Comparison of ENCODE assay signal across 21 mouse cellular contexts in the genomic region with DNA sequence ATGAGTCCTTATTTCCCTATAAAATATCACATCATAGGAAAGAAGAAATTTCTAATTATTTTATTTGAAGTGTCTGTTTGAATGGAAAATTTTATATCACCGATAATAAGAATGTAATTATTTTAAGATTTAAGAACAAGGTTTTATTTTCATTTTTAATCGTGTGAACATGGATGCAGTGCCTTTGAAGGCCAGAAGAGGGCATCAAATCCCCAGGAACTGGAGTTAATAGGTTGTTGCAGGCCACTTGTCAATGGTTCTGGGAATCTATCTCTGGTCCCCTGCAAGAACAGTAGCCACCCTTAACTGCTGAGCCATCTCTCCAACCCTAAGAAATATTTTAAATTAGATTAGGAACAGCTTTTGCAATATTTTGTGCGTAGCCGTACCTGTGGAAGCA.
DNase-seq lines count a peak whose midpoint lies in the region; ATAC-seq and TF ChIP-seq lines count a peak whose summit lies in the region.
"Had no signal": no experiment of that assay in that cellular context is flagged by ENCODE, and none has a peak within 500 bp of the region (broad histone marks: within the 10 kb centered on the region; RNA-seq: fewer than 3 reads in every experiment).

No protein-coding gene starts in this region.

- H3K79me2 ChIP-seq in liver, adult 2 months (ENCODE audit: control insufficient read depth, insufficient read depth, low read length), result no peaks in the 10 kb centered on the region

- no peaks in the 10 kb centered on the region for H3K27me3 ChIP-seq in heart, postnatal 0 days (ENCODE audit: control insufficient read depth, insufficient read depth, low read length)
- no peaks in the 10 kb centered on the region for H3K27me3 ChIP-seq in heart, embryonic 12.5 days (replicated peaks)
- H3K27me3 ChIP-seq in liver, adult 2 months (ENCODE audit: control insufficient read depth, insufficient read depth, low read length), result no peaks in the 10 kb centered on the region
- H3K27me3 ChIP-seq in liver, embryonic 12.5 days (replicated peaks), result no peaks in the 10 kb centered on the region
- H3K27me3 ChIP-seq: embryonic facial prominence, embryonic 12.5 days; heart, embryonic 13.5 days; hindbrain, embryonic 13.5 days; limb, embryonic 12.5 days; midbrain, embryonic 12.5 days; stomach, embryonic 15.5 days had no signal

- no peak for TF ChIP-seq POLR2A in liver, adult 2 months (IDR thresholded peaks at IDR 0.05; ENCODE audit: extremely low read depth, insufficient read depth, low read length)

- no peaks in the 10 kb centered on the region; the same call in 1 of the 2 replicates for H3K9me3 ChIP-seq in heart, postnatal 0 days (replicated peaks; ENCODE audit: control insufficient read depth, low read length)
- H3K9me3 ChIP-seq in heart, embryonic 12.5 days (replicated peaks), result no peaks in the 10 kb centered on the region
- H3K9me3 ChIP-seq in liver, embryonic 12.5 days (replicated peaks), result no peaks in the 10 kb centered on the region
- H3K9me3 ChIP-seq: embryonic facial prominence, embryonic 12.5 days; hindbrain, embryonic 13.5 days; limb, embryonic 12.5 days; midbrain, embryonic 12.5 days; stomach, embryonic 15.5 days had no signal

- H3K4me2 ChIP-seq in heart, postnatal 0 days (ENCODE audit: low read depth, low read length), result no peak overlapping the region
- no peak overlapping the region for H3K4me2 ChIP-seq in heart, embryonic 12.5 days
- no peak overlapping the region for H3K4me2 ChIP-seq in liver, embryonic 12.5 days
- H3K4me2 ChIP-seq: embryonic facial prominence, embryonic 12.5 days; heart, embryonic 13.5 days; hindbrain, embryonic 13.5 days; limb, embryonic 12.5 days; midbrain, embryonic 12.5 days; stomach, embryonic 15.5 days had no signal

- no peak overlapping the region for H3K9ac ChIP-seq in heart, postnatal 0 days (replicated peaks; ENCODE audit: low read depth, low read length)
- no peak overlapping the region for H3K9ac ChIP-seq in heart, embryonic 12.5 days
- no peak overlapping the region for H3K9ac ChIP-seq in liver, adult 2 months (ENCODE audit: low read depth, low read length)
- no peak overlapping the region for H3K9ac ChIP-seq in liver, embryonic 12.5 days
- H3K9ac ChIP-seq: embryonic facial prominence, embryonic 12.5 days; heart, embryonic 13.5 days; hindbrain, embryonic 13.5 days; limb, embryonic 12.5 days; midbrain, embryonic 12.5 days; stomach, embryonic 15.5 days had no signal

- no peak for ATAC-seq in heart, postnatal 0 days (ENCODE audit: insufficient read depth, low read depth)
- ATAC-seq in heart, embryonic 12.5 days (ENCODE audit: insufficient number of reproducible peaks, low FRiP score), result no peak
- no peak for ATAC-seq in liver, embryonic 12.5 days

- no peaks in the 10 kb centered on the region for H3K36me3 ChIP-seq in heart, postnatal 0 days (replicated peaks; ENCODE audit: control insufficient read depth, insufficient read depth, low read length)
- no peaks in the 10 kb centered on the region for H3K36me3 ChIP-seq in heart, embryonic 12.5 days
- no peaks in the 10 kb centered on the region for H3K36me3 ChIP-seq in liver, adult 2 months (ENCODE audit: control insufficient read depth, insufficient read depth, low read length)
- no peaks in the 10 kb centered on the region for H3K36me3 ChIP-seq in liver, embryonic 12.5 days
- H3K36me3 ChIP-seq: embryonic facial prominence, embryonic 12.5 days; heart, embryonic 13.5 days; hindbrain, embryonic 13.5 days; limb, embryonic 12.5 days; midbrain, embryonic 12.5 days; stomach, embryonic 15.5 days had no signal

- no peak overlapping the region for H3K4me3 ChIP-seq in heart, postnatal 0 days (ENCODE audit: low read depth, low read length)
- H3K4me3 ChIP-seq in heart, embryonic 12.5 days, result no peak overlapping the region
- H3K4me3 ChIP-seq in liver, adult 2 months (ENCODE audit: insufficient read depth, low read depth, low read length), result no peak overlapping the region
- H3K4me3 ChIP-seq in liver, embryonic 12.5 days, result no peak overlapping the region
- H3K4me3 ChIP-seq: embryonic facial prominence, embryonic 12.5 days; heart, embryonic 13.5 days; hindbrain, embryonic 13.5 days; limb, embryonic 12.5 days; midbrain, embryonic 12.5 days; stomach, embryonic 15.5 days had no signal

- TF ChIP-seq EP300 in heart, postnatal 0 days (IDR thresholded peaks at IDR 0.05; ENCODE audit: low read depth), result no peak

- TF ChIP-seq CTCF in heart, postnatal 0 days (IDR thresholded peaks at IDR 0.05; ENCODE audit: low read depth), result peak; percentile 39
- TF ChIP-seq CTCF in liver, adult 2 months (IDR thresholded peaks at IDR 0.05; ENCODE audit: low read depth, low read length), result peak; percentile 32; the same call in 1 of the 2 replicates

- DNase-seq in heart, postnatal 0 days (ENCODE audit: low spot score), result no peak
- no peak for DNase-seq in liver, adult 2 months (ENCODE audit: extremely low read depth, low read depth, low spot score)
- DNase-seq in 416B (ENCODE audit: low read depth) (peak; percentile 4), R1 (ENCODE audit: low read depth, low spot score) (peak; percentile 18)
- no peak for DNase-seq in thymus, postnatal 0 days (ENCODE audit: low spot score)
- DNase-seq: cerebellum, adult 11-12 months; cerebellum, postnatal 36 days; gastrocnemius, postnatal 36 days; kidney, adult 18-20 months; lung, postnatal 4 days; right cerebral cortex, adult 18-20 months; spleen, adult 18-20 months; thymus, postnatal 36 days had no signal

- H3K4me1 ChIP-seq in heart, postnatal 0 days (ENCODE audit: control insufficient read depth, insufficient read depth), result no peaks in the 10 kb centered on the region
- H3K4me1 ChIP-seq in heart, embryonic 12.5 days (replicated peaks), result no peaks in the 10 kb centered on the region
- peaks cover 2% of the 10 kb centered on the region; the same call in 1 of the 2 replicates for H3K4me1 ChIP-seq in liver, adult 2 months (ENCODE audit: control insufficient read depth, insufficient read depth, low read length)
- no peaks in the 10 kb centered on the region for H3K4me1 ChIP-seq in liver, embryonic 12.5 days
- H3K4me1 ChIP-seq: embryonic facial prominence, embryonic 12.5 days; hindbrain, embryonic 13.5 days; limb, embryonic 12.5 days; midbrain, embryonic 12.5 days; stomach, embryonic 15.5 days had no signal

- WGBS in heart, postnatal 0 days, result 86% methylated on average over 4 of the region's 4 CpGs
- WGBS in heart, embryonic 12.5 days, result 87% methylated on average over 4 of the region's 4 CpGs
- 94% methylated on average over 4 of the region's 4 CpGs for WGBS in liver, adult 2 months
- 74% methylated on average over 4 of the region's 4 CpGs for WGBS in liver, embryonic 12.5 days (ENCODE audit: insufficient replicate concordance)

- H3K27ac ChIP-seq in heart, postnatal 0 days (ENCODE audit: low read depth), result no peak overlapping the region
- no peak overlapping the region for H3K27ac ChIP-seq in heart, embryonic 12.5 days (ENCODE audit: poor library complexity, severe bottlenecking)
- H3K27ac ChIP-seq in liver, adult 2 months (replicated peaks; ENCODE audit: insufficient read depth, low read depth, low read length), result no peak overlapping the region
- H3K27ac ChIP-seq in liver, embryonic 12.5 days, result no peak overlapping the region
- H3K27ac ChIP-seq: embryonic facial prominence, embryonic 12.5 days; heart, embryonic 13.5 days; hindbrain, embryonic 13.5 days; limb, embryonic 12.5 days; midbrain, embryonic 12.5 days; stomach, embryonic 15.5 days had no signal

Comparison
In these comparisons a context has a peak if more than half of its experiments do, and no peak if none do; other contexts are left out.
1. DNase-seq: peak in 416B (single experiment) and R1 (single experiment); none in heart, postnatal 0 days (single experiment), liver, adult 2 months (single experiment) and thymus, postnatal 0 days (single experiment).